Mouse (Mus musculus) liver, adult 2 months (tissue): ENCODE measurements around the gene Hes2. TPM values are rescaled to one million over a fixed set of nuclear protein-coding genes. Genes with fewer than 3 reads are reported as not detected.

Experiments used
- DNase-seq: peaks from one replicate; pipeline ENCODE4 v3.0.0-alpha.2; 2011; ENCODE audit warnings: low read depth, low spot score; ENCODE audit errors: extremely low read depth
- H3K27ac ChIP-seq: fragments of 200-500 bp; replicated peaks from 2 replicates; pipeline ENCODE4 v1.5.1; 2012; ENCODE audit warnings: low read depth, mild to moderate bottlenecking, control low read depth, inconsistent platforms, low read length; ENCODE audit not compliant: insufficient read depth
- H3K27me3 ChIP-seq: fragments of 200-500 bp; 2 replicates; pipeline ENCODE4 v1.6.1; 2012; ENCODE audit warnings: mild to moderate bottlenecking, moderate library complexity, low read length, inconsistent platforms; ENCODE audit not compliant: control insufficient read depth, insufficient read depth
- H3K36me3 ChIP-seq: fragments of 200-500 bp; 2 replicates; pipeline ENCODE4 v1.6.1; 2012; ENCODE audit warnings: low read length, inconsistent platforms; ENCODE audit not compliant: control insufficient read depth, insufficient read depth
- H3K4me1 ChIP-seq: fragments of 200-500 bp; 2 replicates; pipeline ENCODE4 v1.6.1; 2011; ENCODE audit warnings: low read length; ENCODE audit not compliant: control insufficient read depth, insufficient read depth
- H3K4me3 ChIP-seq: fragments of 200-500 bp; 2 replicates; pipeline ENCODE4 v1.5.1; 2011; ENCODE audit warnings: low read depth, mild to moderate bottlenecking, control low read depth, low read length, moderate library complexity; ENCODE audit not compliant: insufficient read depth
- H3K79me2 ChIP-seq: fragments of 200-500 bp; 2 replicates; pipeline ENCODE4 v1.6.1; 2012; ENCODE audit warnings: inconsistent platforms, mild to moderate bottlenecking, low read length, moderate library complexity; ENCODE audit not compliant: control insufficient read depth, insufficient read depth
- H3K9ac ChIP-seq: fragments of 200-500 bp; 2 replicates; pipeline ENCODE4 v1.6.1; 2012; ENCODE audit warnings: low read depth, mild to moderate bottlenecking, control low read depth, inconsistent platforms, low read length
- CTCF ChIP-seq: fragments of 200-500 bp; IDR thresholded peaks from 2 replicates; pipeline ENCODE4 v1.5.1; 2011; ENCODE audit warnings: low read depth, low read length, control low read depth
- POLR2A ChIP-seq: fragments of 200-500 bp; IDR thresholded peaks from 2 replicates; pipeline ENCODE4 v1.6.1; 2011; ENCODE audit warnings: low read length, control low read depth; ENCODE audit not compliant: insufficient read depth; ENCODE audit errors: extremely low read depth
- WGBS: fragments of 180-500 bp; shearing (Covaris S2); methylation state at CpG from one replicate; pipeline ENCODE4 v1.1.7; 2018; 5-methylcytosine and 5-hydroxymethylcytosine counted together
- polyA plus RNA-seq: library from polyadenylated mRNA; depleted of rRNA; stranded (reverse); fragments of >200 nt; gene quantifications from 2 replicates; pipeline ENCODE4 v1.2.3, GENCODE M21; 2012
- total RNA-seq: library from RNA; depleted of rRNA; stranded (reverse); fragments of >200 nt; gene quantifications from 2 replicates; pipeline ENCODE4 v1.2.3, GENCODE M21; 2014

Gene Hes2
- total and polyA plus RNA-seq, 2 experiments = not detected

DNA sequence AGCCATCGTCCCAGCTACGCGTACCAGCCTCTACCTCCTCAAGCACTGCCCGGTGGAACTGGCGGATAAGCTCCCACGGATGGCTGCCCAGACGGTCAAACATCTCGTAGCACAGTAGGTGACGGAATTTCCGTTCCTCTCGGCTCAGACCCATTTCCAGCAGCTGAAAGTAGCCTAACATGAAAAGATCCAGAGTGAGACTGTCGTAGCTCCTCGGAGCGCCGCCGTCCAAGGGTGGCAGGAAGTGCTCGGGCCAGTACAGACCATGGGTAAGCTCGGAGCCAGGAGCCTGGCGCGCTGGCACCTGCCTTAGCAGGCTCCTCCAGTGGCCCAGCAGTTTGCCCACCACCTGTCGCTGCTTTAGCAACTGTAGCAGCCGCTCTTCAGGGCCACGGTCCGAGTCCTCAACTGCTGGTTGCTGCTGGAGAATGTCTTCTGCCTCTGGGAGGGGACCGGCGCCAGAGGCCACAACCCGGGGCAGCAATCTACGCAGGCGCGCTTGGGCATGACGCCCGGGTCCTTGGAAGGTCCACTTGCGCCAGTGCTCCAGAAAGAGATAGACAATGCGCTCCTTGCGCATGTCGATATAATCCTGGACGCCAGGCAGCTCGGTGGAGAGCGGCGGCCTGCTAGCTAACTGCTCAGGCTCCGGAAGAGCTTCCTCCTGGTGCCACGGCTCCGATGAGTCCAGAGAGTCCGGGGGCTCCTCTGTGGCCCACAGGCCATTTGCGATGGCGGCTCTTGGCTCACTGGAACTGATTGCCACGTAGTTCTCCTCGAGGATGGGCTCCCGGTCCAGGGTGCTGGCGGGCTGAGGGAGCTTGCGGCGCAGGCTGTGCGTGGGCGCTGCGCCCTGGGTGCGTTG, 33.3 kb upstream of the Hes2 start:
- Histone ChIP-seq H3K79me2 (no peaks in the 10 kb centered on the region), H3K27me3 (peaks cover 20% of the 10 kb centered on the region), H3K36me3 (no peaks in the 10 kb centered on the region), H3K27ac (no peak overlapping the region), H3K4me3 (peak overlapping the region; percentile 37; the same call in 1 of the 2 replicates), H3K4me1 (no peaks in the 10 kb centered on the region), H3K9ac (no peak overlapping the region; the same call in 1 of the 2 replicates)
- no peak for TF ChIP-seq POLR2A
- no peak for TF ChIP-seq CTCF
- WGBS = 46% methylated on average over 56 of the region's 56 CpGs
- DNase-seq = no peak

DNA sequence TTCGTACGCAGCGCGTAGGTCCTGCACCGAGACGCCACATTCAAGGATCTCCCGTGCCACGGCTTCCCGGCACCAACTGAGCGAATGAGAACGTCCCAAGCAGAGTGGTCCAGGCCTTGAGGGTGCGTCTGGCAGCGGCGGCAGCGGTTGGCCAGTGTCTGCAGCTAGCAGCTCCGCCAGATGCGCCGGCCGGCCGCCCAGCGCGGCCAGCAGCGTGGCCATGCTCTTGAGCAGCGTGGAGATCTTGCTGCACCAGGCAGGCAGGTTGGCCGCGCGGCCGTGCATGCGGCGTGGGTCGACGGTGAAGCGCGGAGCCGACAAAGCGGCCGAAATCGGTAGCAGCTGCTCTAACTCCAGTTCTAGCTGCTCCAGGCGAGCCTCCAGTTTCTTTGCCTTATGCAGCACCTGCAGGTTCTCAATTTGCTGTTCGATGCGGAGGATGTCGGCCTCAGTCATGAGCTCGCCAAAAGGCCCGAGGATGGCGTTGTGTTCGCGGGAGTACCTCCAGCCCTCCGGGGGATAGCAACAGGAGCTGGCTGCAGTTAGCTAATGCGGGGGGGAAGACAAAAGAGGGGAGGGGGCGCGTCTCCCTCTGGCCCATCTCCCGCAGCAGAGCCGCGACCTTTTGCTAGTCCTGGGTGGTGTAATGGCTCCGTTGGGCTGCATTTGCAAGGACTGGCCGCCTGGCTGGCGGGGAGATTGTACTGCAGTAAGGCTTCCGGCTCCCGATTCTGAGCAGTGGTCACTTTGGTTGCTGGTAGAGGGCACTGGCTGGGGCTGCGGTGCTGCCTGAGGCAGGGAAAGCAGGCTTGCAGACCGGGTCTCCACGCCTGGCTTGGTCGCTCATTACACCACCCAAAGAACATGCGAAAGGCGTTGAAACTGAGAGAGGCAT, 32.4 kb upstream of the Hes2 start:
- DNase-seq = no peak
- TF ChIP-seq POLR2A (no peak), CTCF (no peak)
- Histone ChIP-seq H3K27ac (no peak overlapping the region), H3K4me1 (no peaks in the 10 kb centered on the region), H3K9ac (peak overlapping the region; percentile 33; the same call in 1 of the 2 replicates), H3K27me3 (peaks cover 11% of the 10 kb centered on the region), H3K4me3 (peak overlapping the region; percentile 37; the same call in 1 of the 2 replicates), H3K36me3 (no peaks in the 10 kb centered on the region), H3K79me2 (no peaks in the 10 kb centered on the region)
- WGBS = 43% methylated on average over 65 of the region's 65 CpGs

DNA sequence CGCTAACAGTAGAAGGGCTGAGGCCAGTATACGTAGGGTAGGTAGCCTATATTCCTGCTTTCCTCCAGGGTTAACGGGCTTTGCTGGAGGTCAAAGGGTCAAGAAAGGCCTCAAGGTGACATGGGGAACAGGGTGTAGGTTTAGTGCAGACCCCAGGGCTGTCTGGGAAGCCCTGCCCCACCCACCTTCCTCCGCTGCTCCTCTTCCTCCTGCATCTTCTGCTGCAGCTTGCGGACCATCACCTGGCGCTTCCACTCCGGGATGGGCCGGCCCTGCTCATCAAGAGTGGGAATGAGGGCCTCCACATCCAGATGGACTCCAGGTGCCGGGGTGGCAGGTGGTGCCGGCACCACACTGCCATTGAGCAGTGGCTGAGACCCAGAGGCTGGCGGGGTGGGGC, 30.8 kb upstream of the Hes2 start:
- Histone ChIP-seq H3K4me1 (no peaks in the 10 kb centered on the region; the same call in 1 of the 2 replicates), H3K9ac (no peak overlapping the region), H3K36me3 (no peaks in the 10 kb centered on the region), H3K79me2 (no peaks in the 10 kb centered on the region), H3K4me3 (no peak overlapping the region), H3K27me3 (peaks cover 9% of the 10 kb centered on the region), H3K27ac (no peak overlapping the region)
- 92% methylated on average over 11 of the region's 11 CpGs for WGBS
- TF ChIP-seq CTCF = no peak
- TF ChIP-seq POLR2A = no peak
- DNase-seq = no peak

DNA sequence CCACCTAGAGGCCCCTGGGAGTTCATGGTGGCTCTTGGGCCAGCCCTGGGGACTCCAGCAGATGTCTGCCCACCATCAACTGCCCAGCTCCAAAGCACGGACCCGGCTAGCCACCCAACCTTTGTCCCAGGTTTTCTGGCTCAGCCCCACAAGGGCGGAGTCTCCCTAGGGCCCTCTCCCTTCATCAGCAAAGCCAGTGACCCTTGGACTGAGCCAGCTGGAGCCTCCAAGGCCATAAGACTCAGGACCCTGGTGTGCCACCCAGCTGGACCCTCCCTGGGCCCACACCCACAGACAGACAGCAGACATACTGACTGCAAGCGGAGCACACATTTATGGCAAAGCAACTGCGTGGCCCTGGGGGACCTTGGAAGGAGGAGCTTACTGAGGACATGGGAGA, 29.9 kb upstream of the Hes2 start:
- Histone ChIP-seq H3K27ac (no peak overlapping the region), H3K27me3 (peaks cover 9% of the 10 kb centered on the region), H3K9ac (no peak overlapping the region), H3K4me3 (no peak overlapping the region), H3K36me3 (no peaks in the 10 kb centered on the region), H3K4me1 (no peaks in the 10 kb centered on the region; the same call in 1 of the 2 replicates), H3K79me2 (no peaks in the 10 kb centered on the region)
- no peak for TF ChIP-seq POLR2A
- no peak for TF ChIP-seq CTCF
- DNase-seq = no peak
- WGBS = 32% methylated on average over 5 of the region's 5 CpGs

DNA sequence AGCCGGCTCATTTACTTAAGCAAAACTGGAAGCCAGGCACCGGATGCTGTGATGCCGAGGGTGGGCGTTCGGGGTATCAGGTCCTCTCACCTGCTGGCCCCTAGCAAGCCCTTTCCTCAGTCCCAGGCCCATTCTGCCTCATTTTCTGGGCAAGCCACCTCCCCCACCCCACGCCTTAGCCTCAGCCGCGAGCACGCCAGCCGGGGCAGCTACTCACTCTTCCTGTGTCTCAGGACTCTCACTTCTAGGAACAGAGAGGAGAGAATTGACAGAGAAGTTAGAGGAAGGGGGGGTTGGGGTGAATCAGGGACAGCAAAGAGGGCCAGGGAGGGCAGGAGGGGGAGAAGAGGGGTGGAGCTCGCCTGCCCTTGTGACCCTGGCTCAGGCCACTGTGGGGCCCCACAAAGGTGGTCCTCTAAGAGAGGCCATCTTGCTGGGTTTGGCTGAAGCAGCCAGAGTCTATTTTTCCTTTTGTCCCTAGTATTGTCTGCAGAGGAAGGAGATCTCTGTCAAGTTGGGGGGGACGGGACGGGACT, 29.2 kb upstream of the Hes2 start:
- H3K36me3 ChIP-seq = no peaks in the 10 kb centered on the region
- peaks cover 9% of the 10 kb centered on the region for H3K27me3 ChIP-seq
- no peaks in the 10 kb centered on the region; the same call in 1 of the 2 replicates for H3K4me1 ChIP-seq
- no peak for TF ChIP-seq CTCF
- no peak for TF ChIP-seq POLR2A
- WGBS = 53% methylated on average over 13 of the region's 13 CpGs
- no peaks in the 10 kb centered on the region for H3K79me2 ChIP-seq
- H3K9ac ChIP-seq = no peak overlapping the region
- no peak overlapping the region for H3K4me3 ChIP-seq
- no peak for DNase-seq
- no peak overlapping the region for H3K27ac ChIP-seq
